Mouse (Mus musculus) urinary bladder, postnatal 14 days (tissue): ENCODE results near the gene Ankrd6.

Experiments
- DNase-seq: peaks from one replicate; pipeline ENCODE4 v3.0.0; 2021; ENCODE audit warnings: low spot score

Ankrd6 gene

GRCm38 (mm10) chr4:32767471-32767870 is 183.2 kb downstream of the Ankrd6 start:
- DNase-seq = no peak

- DNase-seq = no peak
Measured at GRCm38 (mm10) chr4:32757430-32757829, 193.2 kb downstream of the Ankrd6 start.
